Mouse (Mus musculus): ENCODE measurements around the gene Pappa. TPM values are rescaled to one million over a fixed set of nuclear protein-coding genes. Genes with fewer than 3 reads are reported as not detected.

Gene Pappa
- polyA plus RNA-seq (2014; fragmentation: Nextera tagmentation; extraction: Ambion mirVana), result 2.8 and 3.0 TPM in 2 replicates

GRCm38 (mm10) chr4:65123741-65124224, at the start of gene Pappa:
Pappa (plus strand) TSS chr4:65124174.
- Histone ChIP-seq H3K27me3 (ENCODE audit: control insufficient read depth, insufficient read depth, low read length) (peaks cover 5% of the 10 kb centered on the region), H3K4me2 (peak within 1 kb of the TSS; percentile 82), H3K4me1 (ENCODE audit: control insufficient read depth, insufficient read depth, low read length) (peaks cover 9% of the 10 kb centered on the region), H3K4me3 (ENCODE audit: low read depth, low read length) (peak within 1 kb of the TSS; percentile 60), H3K36me3 (ENCODE audit: control insufficient read depth, insufficient read depth, low read length) (no peaks in the 10 kb centered on the region), H3K27ac (ENCODE audit: low read depth, low read length) (no peak within 1 kb of the TSS; the same call in 1 of the 2 replicates), H3K9me3 (ENCODE audit: control insufficient read depth, low read length) (no peaks in the 10 kb centered on the region), H3K9ac (ENCODE audit: low read length) (peak within 1 kb of the TSS; percentile 71)
- under 1% methylated on average over 16 of the region's 16 CpGs for WGBS
- peak; percentile 92 for DNase-seq (ENCODE audit: low spot score, missing footprints)
- peak; percentile 18; the same call in 1 of the 2 replicates for ATAC-seq (ENCODE audit: low FRiP score)

DNA sequence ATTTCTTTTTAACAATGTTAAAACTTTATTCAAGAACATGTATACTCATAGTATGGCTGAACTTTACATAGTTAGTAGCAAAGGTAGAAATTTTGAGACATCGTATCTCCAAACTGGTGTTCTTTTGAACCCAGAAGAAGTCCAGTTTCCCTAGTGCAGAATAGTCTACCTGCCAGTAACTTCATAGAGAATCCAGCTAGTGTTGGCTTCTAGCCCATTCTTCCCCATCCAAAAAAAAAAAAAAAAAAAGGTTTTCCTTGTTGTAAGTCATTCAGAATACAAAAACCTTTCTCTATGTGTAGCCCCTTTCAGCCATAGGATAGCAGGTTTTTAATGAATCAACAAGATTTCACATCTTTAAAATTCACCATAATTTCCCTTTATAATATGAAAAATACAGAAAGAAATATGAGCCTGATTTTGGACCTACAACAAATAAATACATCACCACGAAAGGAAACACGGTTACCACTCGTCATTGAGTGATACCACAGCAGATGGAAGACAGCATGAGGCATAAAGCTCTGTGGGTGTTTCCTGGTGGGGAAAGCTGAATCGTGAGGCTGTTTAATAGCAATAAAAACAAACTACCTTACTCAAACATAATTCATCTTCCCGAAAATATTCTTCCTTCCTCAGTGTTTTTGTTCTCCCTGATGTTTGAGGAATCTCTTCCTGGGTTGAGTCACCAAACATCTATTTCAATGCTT, 45.9 kb upstream of the Pappa start:
- WGBS, result 85% methylated on average over 6 of the region's 6 CpGs
- Histone ChIP-seq H3K9me3 (ENCODE audit: control insufficient read depth, low read length) (no peaks in the 10 kb centered on the region), H3K4me1 (ENCODE audit: control insufficient read depth, insufficient read depth, low read length) (no peaks in the 10 kb centered on the region), H3K4me3 (ENCODE audit: low read depth, low read length) (no peak overlapping the region), H3K27me3 (ENCODE audit: control insufficient read depth, insufficient read depth, low read length) (no peaks in the 10 kb centered on the region), H3K36me3 (ENCODE audit: control insufficient read depth, insufficient read depth, low read length) (no peaks in the 10 kb centered on the region), H3K9ac (ENCODE audit: low read length) (no peak overlapping the region), H3K27ac (ENCODE audit: low read depth, low read length) (no peak overlapping the region), H3K4me2 (no peak overlapping the region)
- DNase-seq (ENCODE audit: low spot score, missing footprints) (no peak), ATAC-seq (ENCODE audit: low FRiP score) (no peak)

DNA sequence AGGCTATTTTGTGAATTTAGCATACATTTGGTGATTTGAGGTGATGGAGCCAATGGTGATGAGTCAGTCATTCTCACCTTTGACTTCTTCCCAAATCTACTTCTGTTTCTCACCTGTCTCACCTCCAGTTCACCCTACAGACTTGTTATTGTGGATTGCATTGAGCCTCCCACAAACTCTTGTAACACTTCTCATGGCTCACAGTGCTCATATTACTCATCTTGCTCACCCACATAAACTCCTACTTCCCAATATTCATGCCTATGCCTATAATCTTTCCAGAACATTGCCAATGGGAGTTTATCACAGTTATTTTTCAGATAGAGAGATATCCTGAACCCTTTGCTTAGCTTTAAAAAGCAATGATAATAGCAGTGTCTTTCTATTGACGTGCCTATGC, 37.1 kb upstream of the Pappa start:
- no peaks in the 10 kb centered on the region for H3K36me3 ChIP-seq (ENCODE audit: control insufficient read depth, insufficient read depth, low read length)
- ATAC-seq (ENCODE audit: low FRiP score) (no peak), DNase-seq (ENCODE audit: low spot score, missing footprints) (no peak)
- H3K4me1 ChIP-seq (ENCODE audit: control insufficient read depth, insufficient read depth, low read length), result no peaks in the 10 kb centered on the region
- H3K27ac ChIP-seq (ENCODE audit: low read depth, low read length), result no peak overlapping the region
- H3K9me3 ChIP-seq (ENCODE audit: control insufficient read depth, low read length), result no peaks in the 10 kb centered on the region
- H3K4me2 ChIP-seq, result no peak overlapping the region
- no peak overlapping the region for H3K9ac ChIP-seq (ENCODE audit: low read length)
- 92% methylated on average over 1 of the region's 1 CpGs for WGBS
- H3K4me3 ChIP-seq (ENCODE audit: low read depth, low read length), result no peak overlapping the region
- no peaks in the 10 kb centered on the region for H3K27me3 ChIP-seq (ENCODE audit: control insufficient read depth, insufficient read depth, low read length)

DNA sequence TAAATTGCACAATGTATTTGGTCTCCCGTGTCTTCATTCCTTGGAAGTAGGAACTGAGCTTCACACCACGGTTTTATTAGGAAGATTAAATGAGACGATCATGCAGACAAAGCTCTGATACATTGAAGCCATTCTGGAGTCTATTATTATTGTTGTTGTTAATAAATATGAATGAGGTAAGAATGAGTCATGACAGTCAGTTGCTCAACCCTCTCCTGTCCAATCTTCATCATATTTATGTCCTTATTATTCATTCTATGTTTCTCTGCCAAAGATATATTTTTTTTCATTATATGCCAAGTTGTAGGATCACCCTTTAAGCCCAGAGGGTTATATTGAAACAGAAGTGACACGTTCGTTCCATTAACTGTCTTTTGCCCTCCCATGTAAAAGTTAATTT, 36.4 kb upstream of the Pappa start:
- no peaks in the 10 kb centered on the region for H3K36me3 ChIP-seq (ENCODE audit: control insufficient read depth, insufficient read depth, low read length)
- ATAC-seq (ENCODE audit: low FRiP score) (no peak), DNase-seq (ENCODE audit: low spot score, missing footprints) (no peak)
- H3K27me3 ChIP-seq (ENCODE audit: control insufficient read depth, insufficient read depth, low read length), result no peaks in the 10 kb centered on the region
- H3K4me3 ChIP-seq (ENCODE audit: low read depth, low read length), result no peak overlapping the region
- WGBS, result 89% methylated on average over 5 of the region's 5 CpGs
- H3K9me3 ChIP-seq (ENCODE audit: control insufficient read depth, low read length), result no peaks in the 10 kb centered on the region
- H3K4me2 ChIP-seq, result no peak overlapping the region
- no peak overlapping the region for H3K27ac ChIP-seq (ENCODE audit: low read depth, low read length)
- no peak overlapping the region for H3K9ac ChIP-seq (ENCODE audit: low read length)
- no peaks in the 10 kb centered on the region for H3K4me1 ChIP-seq (ENCODE audit: control insufficient read depth, insufficient read depth, low read length)

DNA sequence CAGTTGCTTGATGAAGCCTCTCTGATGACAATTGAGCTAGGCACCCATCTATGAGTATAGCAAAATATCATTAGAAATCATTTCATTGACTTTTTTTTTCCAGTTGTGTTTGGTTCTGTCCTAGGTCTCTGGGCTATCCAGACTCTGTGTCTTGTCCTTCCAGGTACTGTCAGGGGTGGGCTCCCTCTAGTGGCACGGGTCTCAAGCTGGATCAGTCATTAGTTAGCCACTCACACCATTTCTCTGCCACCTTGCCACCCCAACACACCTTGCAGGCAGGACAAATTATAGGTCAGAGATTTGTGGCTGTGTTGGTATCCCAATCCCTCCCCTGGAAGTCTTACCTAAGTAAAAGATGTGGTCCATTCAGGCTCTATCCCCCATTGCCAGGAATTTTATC, 31.8 kb upstream of the Pappa start:
- Histone ChIP-seq H3K27ac (ENCODE audit: low read depth, low read length) (no peak overlapping the region), H3K4me1 (ENCODE audit: control insufficient read depth, insufficient read depth, low read length) (no peaks in the 10 kb centered on the region), H3K27me3 (ENCODE audit: control insufficient read depth, insufficient read depth, low read length) (no peaks in the 10 kb centered on the region), H3K36me3 (ENCODE audit: control insufficient read depth, insufficient read depth, low read length) (no peaks in the 10 kb centered on the region), H3K4me3 (ENCODE audit: low read depth, low read length) (no peak overlapping the region), H3K9ac (ENCODE audit: low read length) (no peak overlapping the region), H3K4me2 (no peak overlapping the region), H3K9me3 (ENCODE audit: control insufficient read depth, low read length) (no peaks in the 10 kb centered on the region)
- ATAC-seq (ENCODE audit: low FRiP score) (no peak), DNase-seq (ENCODE audit: low spot score, missing footprints) (no peak)
- 8% methylated on average over 1 of the region's 1 CpGs for WGBS

DNA sequence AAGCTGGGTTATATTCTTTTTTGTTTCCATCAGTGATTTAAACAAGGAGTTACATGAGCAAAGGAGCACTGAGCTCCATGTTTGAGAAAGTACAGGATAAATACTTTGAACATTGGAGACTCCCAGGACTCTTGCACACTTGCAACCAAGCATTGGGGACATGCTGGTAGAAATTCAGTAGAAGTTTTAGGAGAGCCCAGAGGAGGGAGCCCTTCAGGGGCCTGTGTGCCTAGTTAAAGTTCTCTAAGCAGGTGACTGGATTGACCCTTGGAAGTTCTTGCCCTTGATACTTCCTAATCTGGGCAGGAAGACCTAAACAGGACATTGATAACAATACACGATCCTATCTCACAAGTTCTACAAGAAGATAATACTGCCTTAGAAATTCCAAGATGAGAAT, 3.6 kb upstream of the Pappa start:
- 88% methylated on average over 1 of the region's 1 CpGs for WGBS
- Histone ChIP-seq H3K9ac (ENCODE audit: low read length) (no peak overlapping the region), H3K4me1 (ENCODE audit: control insufficient read depth, insufficient read depth, low read length) (no peaks in the 10 kb centered on the region), H3K9me3 (ENCODE audit: control insufficient read depth, low read length) (no peaks in the 10 kb centered on the region), H3K36me3 (ENCODE audit: control insufficient read depth, insufficient read depth, low read length) (no peaks in the 10 kb centered on the region), H3K4me3 (ENCODE audit: low read depth, low read length) (no peak overlapping the region), H3K27me3 (ENCODE audit: control insufficient read depth, insufficient read depth, low read length) (peaks cover 5% of the 10 kb centered on the region), H3K4me2 (no peak overlapping the region), H3K27ac (ENCODE audit: low read depth, low read length) (no peak overlapping the region)
- DNase-seq (ENCODE audit: low spot score, missing footprints), result no peak
- ATAC-seq (ENCODE audit: low FRiP score), result no peak

DNA sequence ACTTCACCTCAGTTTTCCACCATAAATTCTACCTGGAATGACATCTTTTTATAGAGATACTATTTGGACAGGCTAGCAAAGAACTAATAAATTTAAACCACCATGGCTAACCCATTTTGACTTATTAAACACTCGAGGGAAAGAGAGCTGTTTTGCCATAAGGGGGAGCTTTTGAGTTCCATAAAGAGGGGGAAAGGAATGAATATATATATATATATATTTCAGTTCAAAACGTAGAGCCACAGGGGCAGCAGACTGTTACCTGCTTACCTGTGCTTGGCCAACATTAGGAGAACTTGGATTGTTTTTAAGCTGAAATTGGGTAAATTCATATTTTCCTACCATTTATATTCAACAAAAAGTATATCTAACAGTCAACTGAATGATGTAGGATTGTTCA, 1.1 kb upstream of the Pappa start:
- H3K9me3 ChIP-seq (ENCODE audit: control insufficient read depth, low read length), result no peaks in the 10 kb centered on the region
- 3% methylated on average over 2 of the region's 2 CpGs for WGBS
- H3K27me3 ChIP-seq (ENCODE audit: control insufficient read depth, insufficient read depth, low read length), result peaks cover 5% of the 10 kb centered on the region
- H3K9ac ChIP-seq (ENCODE audit: low read length), result no peak overlapping the region
- no peak overlapping the region for H3K4me2 ChIP-seq
- no peaks in the 10 kb centered on the region for H3K36me3 ChIP-seq (ENCODE audit: control insufficient read depth, insufficient read depth, low read length)
- ATAC-seq (ENCODE audit: low FRiP score) (no peak), DNase-seq (ENCODE audit: low spot score, missing footprints) (peak; percentile 92)
- H3K27ac ChIP-seq (ENCODE audit: low read depth, low read length), result no peak overlapping the region
- H3K4me1 ChIP-seq (ENCODE audit: control insufficient read depth, insufficient read depth, low read length), result peaks cover 9% of the 10 kb centered on the region
- no peak overlapping the region for H3K4me3 ChIP-seq (ENCODE audit: low read depth, low read length)

GRCm38 (mm10) chr4:65124369-65125151, 586 bp downstream of the Pappa start:
- Histone ChIP-seq H3K9me3 (ENCODE audit: control insufficient read depth, low read length) (no peaks in the 10 kb centered on the region), H3K27ac (ENCODE audit: low read depth, low read length) (no peak overlapping the region; the same call in 1 of the 2 replicates), H3K4me2 (peak overlapping the region; percentile 82), H3K4me1 (ENCODE audit: control insufficient read depth, insufficient read depth, low read length) (peaks cover 9% of the 10 kb centered on the region), H3K36me3 (ENCODE audit: control insufficient read depth, insufficient read depth, low read length) (no peaks in the 10 kb centered on the region), H3K9ac (ENCODE audit: low read length) (peak overlapping the region; percentile 71), H3K27me3 (ENCODE audit: control insufficient read depth, insufficient read depth, low read length) (peaks cover 5% of the 10 kb centered on the region), H3K4me3 (ENCODE audit: low read depth, low read length) (peak overlapping the region; percentile 60)
- ATAC-seq (ENCODE audit: low FRiP score), result peak; percentile 70
- under 1% methylated on average over 47 of the region's 80 CpGs for WGBS
- peak; percentile 94 for DNase-seq (ENCODE audit: low spot score, missing footprints)
